Mouse (Mus musculus): ENCODE data around the gene Tmem115. TPM values are rescaled to one million over a fixed set of nuclear protein-coding genes. Genes with fewer than 3 reads are reported as not detected.

Tmem115 gene
- total RNA-seq, 4 experiments from 2014 or later = 36.2 to 37.2 (median 36.9) TPM

Other genes starting within 250 kb of the Tmem115 start
- 1 to 10 TPM; 2.4 to 3.9 (median 3.2) TPM for gene Mapkapk3, start 244.1 kb upstream of the Tmem115 start, total RNA-seq (2022)
- 10 to 100 TPM in 1 of 4 experiments, 1 to 10 TPM in 3; 7.2 to 12.2 (median 9.2) TPM for gene Cish, start 237.9 kb upstream of the Tmem115 start, total RNA-seq (2022)
- 10 to 100 TPM; 14.9 to 20.6 (median 18.7) TPM for gene Hemk1, start 195.6 kb upstream of the Tmem115 start, total RNA-seq (2022)
- 1 to 10 TPM; 5.6 to 7.1 (median 6.2) TPM for gene 6430571L13Rik, start 193.3 kb upstream of the Tmem115 start, total RNA-seq (2022)
- gene Cacna2d2, start 134.3 kb upstream of the Tmem115 start, total RNA-seq (2022) = 10 to 100 TPM; 37.3 to 49.0 (median 44.8) TPM
- gene Cyb561d2, start 8.2 kb downstream of the Tmem115 start, total RNA-seq (2022) = 10 to 100 TPM; 16.3 to 20.6 (median 19.2) TPM
- gene Nprl2, start 8.3 kb downstream of the Tmem115 start, total RNA-seq (2022) = 10 to 100 TPM; 40.8 to 42.3 (median 41.8) TPM
- 1 to 10 TPM; 5.1 to 8.3 (median 6.3) TPM for gene Zmynd10, start 13.4 kb downstream of the Tmem115 start, total RNA-seq (2022)
- 10 to 100 TPM; 15.8 to 18.5 (median 16.9) TPM for gene Rassf1, start 17.6 kb downstream of the Tmem115 start, total RNA-seq (2022)
- 10 to 100 TPM; 90.7 to 97.1 (median 92.8) TPM for gene Tusc2, start 29.3 kb downstream of the Tmem115 start, total RNA-seq (2022)
- 10 to 100 TPM; 13.0 to 18.0 (median 15.4) TPM for gene Hyal2, start 34.0 kb downstream of the Tmem115 start, total RNA-seq (2022)
- 1 to 10 TPM; 4.9 to 9.5 (median 6.8) TPM for gene Hyal1, start 43.0 kb downstream of the Tmem115 start, total RNA-seq (2022)
- gene Naa80, start 44.9 kb downstream of the Tmem115 start, total RNA-seq (2022) = 10 to 100 TPM in 3 of 4 experiments, 1 to 10 TPM in 1; 9.1 to 17.4 (median 13.3) TPM
- 1 to 10 TPM; 1.0 to 1.7 (median 1.1) TPM for gene Hyal3, start 46.9 kb downstream of the Tmem115 start, total RNA-seq (2022)
- gene Ifrd2, start 53.7 kb downstream of the Tmem115 start, total RNA-seq (2022) = 10 to 100 TPM; 11.3 to 15.5 (median 15.3) TPM
- gene Sema3b, start 75.3 kb downstream of the Tmem115 start, total RNA-seq (2022) = 1 to 10 TPM; 5.1 to 5.9 (median 5.3) TPM
- 100 to 1,000 TPM; 239 to 252 (median 247) TPM for gene Gnai2, start 101.4 kb downstream of the Tmem115 start, total RNA-seq (2022)
- 10 to 100 TPM; 82.5 to 94.5 (median 86.9) TPM for gene Slc38a3, start 135.6 kb downstream of the Tmem115 start, total RNA-seq (2022)
- 1 to 10 TPM in 1 of 4 experiments, under 1 TPM in 3; 0.32 to 1.0 (median 0.62) TPM for gene Gnat1, start 145.8 kb downstream of the Tmem115 start, total RNA-seq (2022)
- gene Sema3f, start 176.5 kb downstream of the Tmem115 start, total RNA-seq (2022) = 10 to 100 TPM; 14.5 to 17.6 (median 16.0) TPM
- 100 to 1,000 TPM; 117 to 136 (median 126) TPM for gene Rbm5, start 237.1 kb downstream of the Tmem115 start, total RNA-seq (2022)

Data from left cerebral cortex, adult 8-10 months (tissue).